Mouse (Mus musculus) gastrocnemius, postnatal 10 days (tissue): ENCODE measurements around the gene Cnih2. TPM values are rescaled to one million over a fixed set of nuclear protein-coding genes. Genes with fewer than 3 reads are reported as not detected.

Source experiments
- DNase-seq: peaks from one replicate; pipeline ENCODE4 v3.0.0; 2021; ENCODE audit warnings: mixed read lengths
- total RNA-seq, 2 experiments: library from RNA; stranded (reverse); gene quantifications; 2 replicates each; pipeline ENCODE4 v1.2.3; 2021

Gene Cnih2
- total RNA-seq, 2 experiments from 2014 or later = 0.75 to 0.90 TPM

DNA sequence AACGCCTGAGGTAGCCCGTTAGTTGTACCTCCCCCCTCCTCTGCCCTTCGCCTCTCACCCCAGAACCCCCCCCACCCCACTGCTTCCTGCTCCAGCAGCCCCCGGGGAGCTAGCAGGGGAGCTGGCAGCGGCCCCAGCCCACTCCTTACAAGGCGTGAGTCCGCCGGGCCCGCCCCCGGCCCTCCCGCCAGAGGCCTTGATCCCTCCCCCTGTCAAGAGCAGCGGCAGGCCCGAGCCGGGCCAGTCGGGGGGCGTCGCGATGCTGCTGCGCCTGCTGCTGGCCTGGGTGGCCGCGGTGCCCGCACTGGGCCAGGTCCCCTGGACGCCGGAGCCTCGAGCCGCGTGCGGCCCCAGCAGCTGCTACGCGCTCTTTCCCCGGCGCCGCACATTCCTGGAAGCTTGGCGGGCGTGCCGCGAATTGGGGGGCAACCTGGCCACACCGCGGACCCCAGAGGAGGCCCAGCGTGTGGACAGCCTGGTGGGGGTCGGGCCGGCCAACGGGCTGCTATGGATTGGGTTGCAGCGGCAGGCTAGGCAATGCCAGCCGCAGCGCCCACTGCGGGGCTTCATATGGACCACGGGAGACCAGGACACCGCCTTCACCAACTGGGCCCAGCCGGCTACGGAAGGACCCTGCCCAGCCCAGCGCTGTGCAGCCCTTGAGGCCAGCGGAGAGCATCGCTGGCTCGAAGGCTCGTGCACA lies 30.3 kb downstream of the Cnih2 start, which contains the start of gene Cd248:
Cd248 (plus strand) TSS at position 212 of the 703 bp plus-strand sequence.
- DNase-seq = peak; percentile 84

DNA sequence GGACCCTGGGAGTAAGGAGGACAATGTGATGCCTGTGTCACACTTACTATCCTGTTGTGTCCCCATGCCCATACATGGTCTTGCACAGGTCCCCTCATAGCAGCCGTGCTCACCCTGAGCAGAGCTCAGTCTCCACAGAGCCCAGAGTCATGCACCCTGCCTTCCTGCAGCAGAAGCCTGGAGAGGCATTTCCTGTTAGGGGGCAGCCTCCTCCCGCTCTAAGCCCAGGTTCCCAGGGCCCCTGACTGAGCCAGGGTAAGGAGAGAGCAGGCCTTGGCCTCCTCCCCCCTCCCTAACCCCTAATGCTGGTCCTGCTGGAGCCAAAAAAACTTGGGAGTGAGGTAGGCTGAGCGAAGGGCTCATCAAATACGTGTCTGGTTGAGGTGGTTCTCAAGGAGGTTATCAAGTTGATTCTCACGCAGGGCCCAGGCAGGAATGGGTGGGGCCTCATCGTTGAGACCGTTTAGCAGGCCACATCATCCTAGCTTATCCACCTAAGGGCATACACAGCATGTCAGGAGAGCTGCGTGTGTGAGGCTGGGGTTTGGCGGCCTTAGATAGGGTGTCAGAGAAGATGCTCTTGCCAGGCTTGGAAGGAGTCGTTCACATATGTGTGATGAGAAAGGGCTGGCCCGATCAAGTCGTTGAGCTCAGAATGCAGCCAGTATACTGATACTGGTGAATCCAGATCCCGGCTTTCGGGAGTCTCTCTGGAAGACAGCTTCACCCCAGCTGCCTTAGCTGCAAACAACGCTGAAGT lies 31.1 kb downstream of the Cnih2 start:
- DNase-seq = no peak

DNA sequence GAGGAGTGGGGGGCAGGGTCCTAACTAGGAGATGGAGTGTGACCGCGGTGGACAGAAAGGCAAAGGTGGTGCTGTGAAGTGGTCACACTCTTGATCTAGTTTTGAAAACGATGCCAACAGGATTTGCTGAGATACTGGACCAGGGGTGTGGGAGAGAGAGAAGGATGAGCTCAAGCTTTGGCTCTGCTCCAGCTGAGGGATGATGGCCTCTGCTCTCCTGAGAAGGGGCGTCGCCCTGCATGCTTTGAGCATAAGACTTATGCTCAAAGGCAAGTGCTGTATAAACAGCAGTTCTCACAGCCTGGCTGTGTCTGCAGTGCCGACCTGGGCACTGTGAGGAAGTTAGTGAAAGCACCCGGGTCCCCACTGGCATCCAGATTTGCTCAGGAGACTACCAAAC lies 33.2 kb downstream of the Cnih2 start:
- DNase-seq = no peak

DNA sequence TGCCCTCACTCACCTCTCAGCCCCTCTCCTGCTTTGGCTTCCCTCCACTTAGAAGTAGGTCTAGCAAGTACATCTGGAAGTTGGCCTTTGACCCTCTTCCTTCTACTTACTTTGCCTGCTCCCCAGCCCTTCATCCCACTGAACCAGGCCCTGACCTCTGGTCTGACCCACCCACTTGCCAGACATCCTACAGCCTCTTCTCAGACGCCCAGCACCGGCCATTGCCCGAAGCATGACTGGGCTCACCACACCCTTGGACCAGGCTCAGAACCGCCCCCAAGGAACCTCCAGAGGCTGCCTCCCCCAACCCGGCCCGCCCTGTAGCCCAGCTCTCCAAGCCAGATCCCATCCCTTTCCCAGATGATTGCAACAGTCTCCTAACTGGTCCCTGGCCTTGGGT lies 35.9 kb downstream of the Cnih2 start:
- peak; percentile 43 for DNase-seq

DNA sequence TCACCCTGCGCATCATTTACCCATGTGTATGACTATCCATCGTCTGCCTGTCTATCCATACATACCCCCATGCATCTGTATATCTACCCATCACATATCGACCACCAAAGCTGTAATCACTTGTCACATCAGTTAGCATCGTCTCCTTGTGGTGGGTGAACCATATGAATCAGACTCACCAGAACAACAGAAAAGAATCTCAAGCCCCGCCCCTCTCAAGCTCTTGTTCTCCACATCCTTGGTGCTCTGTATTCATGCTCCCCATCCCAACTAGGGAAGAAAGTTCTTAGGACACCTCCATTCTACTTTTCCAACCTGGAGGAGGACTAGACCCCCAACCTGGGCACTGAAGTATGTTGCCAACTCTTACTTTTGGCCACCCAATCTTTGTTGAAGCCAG lies 36.3 kb downstream of the Cnih2 start:
- no peak for DNase-seq

DNA sequence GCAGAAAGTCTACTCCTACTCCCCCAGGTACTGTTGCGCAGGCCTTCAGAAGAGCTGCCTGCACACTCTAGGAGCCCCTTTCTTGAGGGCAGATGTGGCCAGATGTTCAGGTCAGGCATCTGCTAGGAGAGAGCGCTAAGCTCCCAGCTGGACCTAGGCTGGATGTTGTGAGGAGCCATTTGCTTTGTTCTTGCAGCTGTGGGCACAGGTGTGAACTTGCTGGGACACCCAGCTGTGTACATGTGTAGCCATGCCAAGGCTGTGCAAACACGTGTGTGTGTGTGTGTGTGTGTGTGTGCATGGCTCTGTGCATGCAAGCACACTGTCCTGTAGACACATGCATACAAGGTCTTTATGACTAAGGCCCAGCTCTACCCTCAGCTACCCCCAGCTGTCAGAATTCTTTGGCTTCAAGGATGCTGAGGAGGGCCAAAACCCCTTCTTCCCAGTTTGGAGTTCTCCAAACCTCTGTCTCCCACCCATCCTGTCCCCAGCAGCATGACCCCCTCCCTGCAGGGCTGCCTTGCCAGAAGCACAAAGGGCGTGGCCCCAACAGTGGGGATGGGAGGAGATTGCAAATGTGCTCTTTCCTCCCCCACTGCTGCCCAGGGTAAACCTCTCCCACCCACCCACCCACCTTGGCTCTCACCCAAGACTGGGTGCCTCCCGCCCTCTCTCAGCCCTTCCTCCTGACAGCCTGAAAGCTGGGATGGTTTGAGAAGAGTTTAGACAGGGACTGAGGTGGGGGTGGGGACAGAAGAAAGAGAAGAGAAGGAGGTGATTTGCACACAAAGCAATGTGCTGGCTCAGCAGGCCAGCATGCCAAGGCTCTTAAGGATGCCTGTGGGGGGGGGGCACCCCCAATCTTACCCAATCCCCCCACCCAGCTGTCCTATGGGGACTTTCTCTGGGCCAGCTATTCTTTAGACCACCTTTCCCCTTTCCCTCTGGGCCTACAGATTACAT lies 37.7 kb downstream of the Cnih2 start:
- DNase-seq = no peak

DNA sequence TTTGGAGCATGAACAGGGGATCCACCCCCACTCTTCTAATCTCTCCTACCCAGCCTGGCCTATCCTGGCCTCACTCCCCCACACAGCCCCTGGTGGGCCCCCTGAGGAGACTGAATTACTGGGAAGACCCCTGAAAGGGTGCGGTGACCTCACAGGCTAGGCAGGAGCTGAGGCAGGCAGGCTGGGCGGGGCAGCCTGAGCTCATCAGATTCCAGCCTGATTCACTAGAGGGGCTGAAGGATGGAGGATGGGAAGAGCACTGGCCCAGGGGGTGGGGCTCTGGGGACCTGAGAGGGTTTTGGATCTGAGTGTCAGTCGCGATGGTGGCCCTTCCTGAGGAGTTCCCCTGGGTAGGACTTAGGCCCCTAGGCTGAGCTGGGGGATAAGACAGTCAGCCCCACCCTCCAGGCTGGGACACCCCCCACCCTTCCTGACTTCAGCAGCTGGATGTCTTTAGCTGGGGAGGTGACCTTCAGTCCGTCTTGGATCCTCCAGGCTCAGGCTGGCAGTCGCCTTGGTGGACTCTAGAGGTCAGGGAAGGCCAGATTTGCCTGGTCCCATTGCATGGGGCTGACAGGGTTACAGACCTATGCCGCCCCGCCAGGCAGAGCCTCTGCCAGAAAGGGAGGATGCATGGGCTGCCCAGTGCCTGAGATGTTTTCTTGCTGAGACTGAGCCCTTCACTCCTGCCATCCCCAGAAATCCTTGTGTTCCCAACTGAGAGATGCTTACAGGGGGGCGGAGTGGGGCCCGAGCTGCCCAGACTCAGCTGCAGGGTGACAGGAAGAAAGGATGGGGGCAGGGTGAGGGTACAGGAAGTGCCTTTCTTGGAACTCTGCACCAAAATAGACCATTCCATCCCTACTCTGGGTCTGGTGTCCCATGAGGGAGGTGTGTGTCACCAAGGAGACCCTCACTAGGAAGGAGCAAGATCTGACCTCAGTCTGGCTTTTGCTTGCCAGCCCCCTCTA lies 39.2 kb downstream of the Cnih2 start:
- peak; percentile 34 for DNase-seq

DNA sequence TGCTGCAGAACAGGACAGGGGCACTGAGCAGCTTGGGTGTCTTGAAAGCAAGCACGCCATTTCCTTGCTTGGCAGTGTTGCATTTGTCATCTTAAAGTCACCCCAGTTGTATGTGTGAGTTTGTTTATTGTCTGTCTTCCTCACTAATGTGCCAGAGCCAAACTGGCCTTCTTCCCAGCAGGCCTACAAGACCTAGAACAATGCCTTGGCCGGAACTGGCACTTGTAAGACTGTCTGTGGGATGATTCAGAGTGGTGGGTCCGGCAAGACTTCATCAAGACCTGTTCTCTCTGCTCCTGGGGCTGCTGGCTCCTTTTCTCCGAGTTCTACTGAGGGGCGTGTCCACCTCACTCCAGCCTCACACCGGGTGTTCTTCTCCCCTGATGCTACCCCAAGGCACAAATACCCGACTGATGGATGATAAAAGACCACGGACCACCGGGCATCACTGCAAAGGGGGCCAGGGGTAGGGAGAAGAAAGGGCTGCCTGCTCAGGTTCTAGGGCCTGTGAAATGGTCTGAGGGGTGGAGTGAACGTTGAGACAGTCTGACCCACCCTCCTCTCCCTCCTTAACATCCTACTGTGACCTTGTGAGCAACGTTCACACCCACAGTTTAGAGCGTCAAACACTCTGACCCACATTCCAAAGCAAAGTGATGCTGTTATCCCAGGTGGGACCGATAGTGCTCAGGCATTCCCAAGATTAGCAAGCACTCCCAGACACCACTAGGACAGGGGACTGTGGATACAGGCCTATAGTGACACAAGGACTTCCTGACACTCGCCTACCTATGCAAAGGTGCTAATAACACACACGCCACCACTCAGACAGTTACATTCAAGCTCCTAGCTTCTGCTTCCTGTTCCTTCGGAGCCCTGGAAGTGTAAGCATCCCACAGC lies 40.2 kb downstream of the Cnih2 start:
- no peak for DNase-seq

DNA sequence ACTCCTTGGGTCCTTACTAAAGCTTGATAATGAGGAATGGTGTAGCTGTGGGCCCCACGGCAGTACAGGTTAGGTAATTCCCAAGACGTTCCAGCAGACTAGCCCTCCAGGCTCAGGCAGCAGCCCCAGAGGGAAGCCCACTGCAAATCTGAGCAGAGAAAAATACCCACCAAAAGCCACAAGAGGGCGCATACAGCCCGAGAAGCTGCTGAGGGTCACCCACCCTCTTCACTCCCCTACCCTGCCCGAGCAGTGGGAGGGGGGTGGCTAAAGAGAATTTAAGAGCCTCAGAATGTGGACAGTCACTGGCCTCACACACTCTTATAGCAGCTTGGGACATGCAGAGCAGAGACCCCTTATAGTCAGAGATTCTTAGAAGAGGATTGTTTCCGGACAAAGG lies 42.1 kb downstream of the Cnih2 start:
- peak; percentile 32 for DNase-seq

DNA sequence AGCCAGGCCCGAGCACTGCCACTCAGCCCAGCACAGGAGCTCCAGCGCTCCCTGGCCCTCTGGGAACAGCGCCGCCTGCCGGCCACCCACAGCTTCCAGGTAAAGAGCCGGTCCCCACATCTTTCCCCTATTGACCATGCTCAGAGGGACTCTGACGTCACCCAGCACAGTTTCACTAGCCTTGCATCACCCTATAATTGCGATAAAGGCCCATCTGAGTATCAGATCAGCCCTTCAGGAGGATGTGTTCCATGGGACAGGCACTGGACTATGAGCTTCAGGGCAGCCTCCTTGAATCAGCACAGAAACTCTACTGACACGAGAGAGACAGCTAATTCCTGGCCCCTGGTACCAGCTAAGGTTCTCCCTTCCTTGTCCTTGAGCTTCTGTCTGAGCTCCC lies 44.4 kb downstream of the Cnih2 start:
- DNase-seq = peak; percentile 73

DNA sequence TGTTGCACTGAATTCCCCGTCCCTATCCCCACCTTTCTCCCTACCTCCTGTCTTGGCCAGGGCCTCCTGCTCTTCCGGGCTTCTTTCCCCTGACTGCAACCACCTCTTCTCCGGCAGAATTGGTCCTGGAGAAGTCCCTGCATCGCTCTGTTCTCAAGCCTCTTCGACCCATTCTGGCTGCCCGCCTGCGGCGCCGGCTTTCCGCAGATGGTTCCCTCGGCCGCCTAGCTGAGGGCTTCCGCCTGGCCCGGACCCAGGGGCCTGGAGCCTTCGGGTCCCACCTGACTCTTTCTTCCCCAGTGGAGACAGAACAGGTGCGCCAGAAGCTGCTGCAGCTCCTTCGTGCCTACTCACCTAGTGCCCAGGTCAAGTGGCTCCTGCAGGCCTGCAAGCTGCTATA lies 45.5 kb downstream of the Cnih2 start:
- DNase-seq = no peak

DNA sequence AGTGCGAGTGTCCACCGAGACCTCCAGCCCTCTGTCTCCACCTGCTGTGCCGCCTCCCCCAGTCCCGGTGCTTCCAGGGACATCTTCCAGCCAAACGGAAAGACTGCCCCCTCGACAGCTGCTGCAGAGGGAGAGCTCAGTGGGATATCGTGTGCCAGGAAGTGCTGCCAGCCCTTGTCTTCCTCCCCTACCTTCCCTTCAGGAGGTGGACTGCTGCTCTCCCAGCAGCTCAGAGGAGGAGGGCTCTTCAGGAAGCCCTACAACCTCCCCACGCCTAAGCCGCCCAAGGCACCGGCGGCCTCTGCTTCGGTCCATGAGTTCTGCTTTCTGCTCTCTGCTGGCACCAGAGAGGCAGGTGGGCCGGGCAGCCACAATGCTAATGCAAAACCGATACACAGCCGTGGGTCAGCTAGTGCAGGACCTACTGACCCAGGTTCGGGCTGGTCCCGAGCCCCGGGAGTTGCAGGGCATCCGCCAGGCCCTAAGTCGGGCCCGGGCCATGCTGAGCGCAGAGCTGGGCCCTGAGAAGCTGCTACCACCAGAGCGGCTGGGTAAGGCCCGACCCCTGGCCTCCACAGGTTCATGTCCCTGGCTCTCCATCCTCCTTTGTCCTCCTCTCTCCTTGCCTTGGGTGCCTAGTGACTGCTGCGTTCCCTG lies 46.0 kb downstream of the Cnih2 start:
- peak; percentile 31 for DNase-seq

DNA sequence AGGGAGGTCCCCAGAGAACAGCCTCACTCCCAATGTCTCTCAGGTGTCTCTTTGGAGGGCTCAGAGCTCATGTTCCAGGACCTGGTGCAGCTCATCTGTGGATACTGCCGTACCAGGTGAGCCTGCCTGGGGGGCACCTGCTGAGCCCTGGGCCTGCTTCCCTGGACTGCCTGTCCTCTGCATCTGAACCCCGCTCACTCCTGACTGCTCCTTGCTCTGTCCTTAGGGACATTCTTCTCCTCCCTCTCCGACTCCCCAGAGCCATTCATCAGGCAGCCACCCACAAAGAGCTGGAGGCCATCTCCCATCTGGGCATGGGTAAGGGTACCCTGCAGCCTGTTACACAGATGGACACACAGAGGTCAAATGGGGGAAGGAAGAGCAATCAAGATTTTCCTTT lies 46.8 kb downstream of the Cnih2 start:
- DNase-seq = no peak

DNA sequence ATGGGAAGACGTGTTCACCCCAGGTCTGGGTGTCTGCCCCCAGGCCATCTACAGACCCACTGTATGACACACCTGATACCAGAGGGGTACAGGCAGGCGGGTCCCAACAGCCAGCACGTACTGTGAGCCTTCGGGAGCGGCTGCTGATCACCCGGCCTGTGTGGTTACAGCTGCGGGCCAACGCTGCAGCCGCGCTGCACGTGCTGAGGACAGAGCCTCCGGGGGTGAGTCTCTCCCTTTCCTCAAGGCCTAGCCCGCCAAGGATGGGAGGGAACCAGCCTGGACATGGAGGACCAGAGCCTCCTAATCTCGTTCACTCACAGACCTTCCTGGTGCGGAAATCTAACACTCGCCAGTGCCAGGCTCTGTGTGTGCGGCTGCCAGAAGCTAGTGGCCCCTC lies 47.3 kb downstream of the Cnih2 start:
- peak; percentile 28 for DNase-seq

DNA sequence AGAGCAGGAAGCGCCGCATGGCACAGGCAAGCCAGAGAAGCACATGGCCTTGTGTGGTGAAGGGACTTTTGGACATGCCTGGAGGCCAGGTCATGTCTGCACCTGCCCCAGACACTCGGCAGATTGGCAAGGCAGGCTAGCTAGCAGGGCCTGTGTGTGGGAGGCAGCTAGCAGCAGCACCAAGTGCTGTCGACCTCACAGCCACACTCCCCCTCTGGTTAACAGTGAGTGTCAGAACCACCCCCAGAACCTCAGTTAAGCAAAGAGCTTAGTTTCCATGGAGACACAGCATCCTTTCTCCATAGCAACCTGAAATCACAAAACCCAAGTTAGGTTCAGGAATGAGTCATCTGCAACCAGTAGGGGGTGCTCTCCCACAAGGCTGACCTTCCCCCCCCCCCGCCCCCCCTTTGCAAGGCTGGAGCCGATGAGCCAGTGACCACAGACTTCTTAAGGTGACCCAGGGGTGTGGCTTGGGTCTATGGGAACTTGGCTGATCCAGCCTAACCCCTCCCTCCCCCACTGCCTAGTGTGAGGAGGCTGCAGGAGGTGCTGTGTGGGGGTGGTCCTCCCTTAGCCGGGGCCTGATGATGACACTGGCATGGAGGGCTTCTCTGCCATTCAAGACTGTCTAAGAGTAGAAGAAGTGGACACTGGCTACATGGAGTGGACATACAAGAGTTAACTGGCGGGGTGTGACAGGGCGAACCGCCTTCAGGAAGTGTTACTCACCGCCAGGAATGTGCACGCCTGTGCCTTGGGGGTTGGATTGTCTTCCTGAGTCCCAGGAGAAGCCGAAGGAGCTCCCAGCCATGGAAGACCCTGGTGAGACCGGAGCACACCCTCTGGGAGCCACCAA lies 48.0 kb downstream of the Cnih2 start, which contains the start of gene Rin1:
Rin1 (plus strand) TSS at position 435 of the 859 bp plus-strand sequence.
- peak; percentile 35 for DNase-seq

DNA sequence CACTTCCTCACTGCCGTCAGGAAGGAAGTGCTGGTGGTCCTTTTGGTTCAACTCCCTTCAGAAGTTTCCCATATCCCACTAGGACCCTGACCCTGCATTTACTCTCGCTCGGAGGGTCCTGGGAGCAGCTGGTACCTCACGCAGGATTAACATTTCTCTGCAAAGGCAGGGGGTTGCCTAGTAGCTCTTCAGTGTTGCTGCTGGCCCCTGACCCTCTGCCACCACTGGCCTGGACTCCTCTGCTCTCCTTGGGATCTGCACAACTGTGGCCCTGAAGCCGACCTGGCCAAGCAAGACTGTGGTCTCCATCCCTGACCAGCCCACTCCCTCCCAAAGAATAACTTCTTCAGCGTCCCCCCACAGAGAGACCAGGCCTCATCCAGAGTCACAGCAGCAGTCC lies 49.0 kb downstream of the Cnih2 start:
- no peak for DNase-seq

DNA sequence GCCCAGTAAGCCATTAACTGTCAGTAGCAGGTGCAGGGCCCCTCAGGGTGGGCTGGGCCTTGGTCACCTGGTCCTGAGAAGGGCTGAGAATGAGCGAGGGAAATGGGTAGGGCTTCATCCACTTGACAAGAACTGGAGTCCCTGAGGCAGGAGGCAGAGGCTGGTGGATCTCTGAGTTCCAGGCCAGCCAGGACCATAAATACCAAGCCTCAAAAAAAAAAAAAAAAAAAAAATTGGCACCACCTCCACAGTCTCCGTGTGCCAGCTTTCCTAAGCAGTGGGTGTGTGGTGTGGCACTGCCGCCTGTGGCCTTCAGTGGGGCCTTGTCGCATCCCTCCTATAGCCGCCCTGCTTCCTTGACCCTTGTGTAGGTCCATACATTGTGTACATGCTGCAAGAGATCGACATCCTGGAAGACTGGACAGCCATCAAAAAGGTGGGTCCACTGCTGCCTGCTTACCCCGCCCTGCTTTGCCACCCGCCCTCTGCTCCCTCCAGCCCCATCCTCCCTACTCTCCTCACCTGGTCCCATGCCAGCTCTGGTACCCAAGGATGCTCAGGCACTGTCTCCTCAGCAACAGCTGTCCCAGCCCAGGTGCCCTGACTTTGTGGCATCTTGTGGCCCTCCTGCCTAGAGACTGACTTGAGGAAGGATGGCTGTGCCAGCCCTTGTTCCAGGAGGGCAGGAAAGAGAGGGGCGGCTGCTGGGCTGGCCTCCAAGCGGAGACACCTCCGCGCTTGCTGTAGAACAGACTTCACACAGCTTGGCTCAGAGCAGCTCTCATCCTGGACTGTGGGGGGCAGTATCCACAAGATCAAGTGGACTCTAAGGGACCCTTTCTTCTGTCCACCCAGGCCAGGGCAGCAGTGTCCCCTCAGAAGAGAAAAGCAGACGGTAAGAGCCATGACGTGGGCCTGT lies 49.9 kb downstream of the Cnih2 start:
- DNase-seq = no peak

DNA sequence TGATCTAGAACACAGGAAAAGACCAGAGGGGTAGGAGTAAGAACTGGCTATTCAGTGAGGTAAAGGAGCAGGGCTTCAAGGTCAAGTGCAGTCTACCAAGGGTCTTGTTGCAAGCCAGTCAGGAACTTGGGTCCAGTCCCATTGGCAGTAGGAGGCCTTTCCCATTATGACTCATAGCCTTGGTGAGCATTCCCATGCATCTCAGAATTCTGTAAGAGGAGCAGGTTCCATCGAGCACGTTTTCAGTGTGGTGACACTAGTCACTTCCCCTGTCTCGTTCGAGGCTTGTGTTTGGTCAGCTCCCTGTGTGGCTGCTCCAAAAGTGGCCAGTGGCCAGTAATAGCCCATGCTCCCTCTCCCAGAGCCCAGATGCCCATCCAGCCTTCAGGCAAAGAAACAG lies 52.8 kb downstream of the Cnih2 start:
- DNase-seq = no peak
